Mouse (Mus musculus): ENCODE data around the gene Cdc42se2.

DNA sequence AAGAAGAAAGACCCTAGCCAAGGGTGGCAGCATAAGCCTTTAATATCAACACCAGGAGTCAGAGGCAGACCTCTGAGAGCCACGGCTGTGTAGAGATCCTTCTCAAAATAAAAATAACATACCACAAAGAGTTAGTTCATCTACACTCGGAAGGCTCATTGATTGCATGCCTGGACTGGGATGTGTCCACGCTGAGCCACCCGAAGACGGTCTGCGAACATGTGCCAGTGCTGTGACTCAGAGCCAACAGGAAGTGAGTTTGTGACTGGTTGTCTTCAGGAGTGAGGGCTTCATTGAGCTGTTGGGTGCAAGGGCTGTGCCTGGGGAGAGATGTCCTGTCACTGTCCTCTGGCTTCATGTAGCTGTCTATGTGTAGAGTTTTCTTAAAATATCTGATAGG is 93.8 kb downstream of the Cdc42se2 start:
- TF ChIP-seq POLR2A (IDR thresholded peaks at IDR 0.05; ENCODE audit: control insufficient read depth, extremely low read depth, insufficient read depth, low read length, poor library complexity): no peak
- TF ChIP-seq CTCF (IDR thresholded peaks at IDR 0.05; ENCODE audit: borderline replicate concordance, control insufficient read depth, extremely low read depth, insufficient read depth, low read length, poor library complexity): no peak

All from thymus, adult 2 months (tissue).